Mouse (Mus musculus) inflammation-experienced regulatory T-cells, adult 6 months (primary cell): Measurements from ENCODE around the gene Slc12a1. TPM values are rescaled to one million over a fixed set of nuclear protein-coding genes. Genes with fewer than 3 reads are reported as not detected.

Experiments
- ATAC-seq: one replicate; pipeline ENCODE4 v1.8.0; 2017
- polyA plus RNA-seq, 3 experiments: library from polyadenylated mRNA; unstranded; fragments of 100-300 nt; shearing (Covaris generic); gene quantifications; one replicate each; pipeline ENCODE4 v1.2.1; 2017

Slc12a1 gene
- polyA plus RNA-seq, 3 experiments from 2014 or later: not detected

- no peak for ATAC-seq
These were observed 107.2 kb downstream of the Slc12a1 start for GRCm38 (mm10) chr2:125259230-125260120.

GRCm38 (mm10) chr2:125260326-125260725 is 108.0 kb downstream of the Slc12a1 start:
- no peak for ATAC-seq

- no peak for ATAC-seq
These were observed 110.8 kb downstream of the Slc12a1 start for GRCm38 (mm10) chr2:125263056-125263455.

GRCm38 (mm10) chr2:125263753-125264152 is 111.4 kb downstream of the Slc12a1 start:
- ATAC-seq: no peak

GRCm38 (mm10) chr2:125268876-125269275 is 116.6 kb downstream of the Slc12a1 start:
- no peak for ATAC-seq

GRCm38 (mm10) chr2:125275617-125276016 is 123.3 kb downstream of the Slc12a1 start:
- ATAC-seq: no peak

- ATAC-seq: no peak
These were observed 124.4 kb downstream of the Slc12a1 start for GRCm38 (mm10) chr2:125276692-125277091.

GRCm38 (mm10) chr2:125278474-125278873 is 126.2 kb downstream of the Slc12a1 start:
- ATAC-seq: no peak

Other genes starting within 250 kb of the Slc12a1 start
- 10 to 100 TPM in 2 of 3 experiments, 1 to 10 TPM in 1; 2.5 to 16.6 (median 13.2) TPM for gene Slc24a5, start 84.4 kb upstream of the Slc12a1 start, polyA plus RNA-seq
- gene Myef2, start 28.8 kb upstream of the Slc12a1 start, polyA plus RNA-seq: 10 to 100 TPM; 36.4 to 48.8 (median 41.0) TPM
- not detected for gene Ctxn2, start 15.8 kb upstream of the Slc12a1 start, polyA plus RNA-seq
- gene Dut, start 94.7 kb downstream of the Slc12a1 start, polyA plus RNA-seq: 100 to 1,000 TPM in 1 of 3 experiments, 10 to 100 TPM in 2; 40.9 to 169 (median 51.5) TPM